Mouse (Mus musculus) CH12.LX (cell line): Measurements from ENCODE around the gene Ghrhr. TPM values are rescaled to one million over a fixed set of nuclear protein-coding genes. Genes with fewer than 3 reads are reported as not detected.
A peak's percentile ranks its signal among the peaks of the same experiment; 100 is the strongest.

Source experiments
- DNase-seq: peaks from one replicate; pipeline ENCODE4 v3.0.0-alpha.2; 2013; ENCODE audit errors: extremely low read depth
- H3K27ac ChIP-seq: 2 replicates; pipeline ENCODE4 v1.5.1; 2012; ENCODE audit warnings: low read depth, mild to moderate bottlenecking, control low read depth, moderate library complexity; ENCODE audit not compliant: insufficient read depth
- H3K27me3 ChIP-seq: replicated peaks from 2 replicates; pipeline ENCODE3; 2012; ENCODE audit warnings: inconsistent platforms
- H3K36me3 ChIP-seq, 2 experiments: replicated peaks in 1 of 2; 2 replicates each; pipeline versions ENCODE3 to v1.6.1; 2012; ENCODE audit warnings: inconsistent platforms in 1 of 2, low read length in 1 of 2, mild to moderate bottlenecking in 1 of 2, mixed read lengths in 1 of 2, moderate library complexity in 1 of 2; ENCODE audit not compliant: control insufficient read depth in 1 of 2, insufficient read depth in 1 of 2
- H3K4me1 ChIP-seq, 2 experiments: 2 replicates each; pipeline ENCODE4 v1.6.1; 2012; ENCODE audit warnings: inconsistent platforms in 1 of 2, moderate library complexity in 1 of 2; ENCODE audit not compliant: insufficient read depth in 2 of 2, control insufficient read depth in 1 of 2
- H3K4me2 ChIP-seq: 2 replicates; pipeline ENCODE4 v1.6.1; 2012; ENCODE audit warnings: low read depth, mild to moderate bottlenecking, control low read depth; ENCODE audit not compliant: poor library complexity, insufficient read depth, severe bottlenecking
- H3K4me3 ChIP-seq, 3 experiments: fragments of 150-350 bp in 1 of 3; sonication (generic) in 1 of 3; replicated peaks in 1 of 3; 2 replicates each; pipeline versions ENCODE3 to v1.5.1; 2011 to 2012; ENCODE audit warnings: low read depth in 2 of 3, low read length in 2 of 3, mild to moderate bottlenecking in 2 of 3, moderate library complexity in 2 of 3, control low read depth in 1 of 3, improper control_type of control experiment in 1 of 3, inconsistent platforms in 1 of 3, mixed read lengths in 1 of 3; ENCODE audit not compliant: poor library complexity in 1 of 3
- H3K79me2 ChIP-seq: replicated peaks from 2 replicates; pipeline ENCODE4 v1.6.1; 2012; ENCODE audit warnings: mild to moderate bottlenecking, moderate library complexity; ENCODE audit not compliant: control insufficient read depth, poor library complexity, insufficient read depth, severe bottlenecking; ENCODE audit errors: extremely low read depth
- H3K9ac ChIP-seq: 2 replicates; pipeline ENCODE4 v1.6.1; 2012; ENCODE audit warnings: low read depth, mild to moderate bottlenecking, control low read depth, moderate library complexity; ENCODE audit not compliant: insufficient read depth
- H3K9me3 ChIP-seq: replicated peaks from 2 replicates; pipeline ENCODE3; 2012; ENCODE audit warnings: low read length, inconsistent platforms, mixed read lengths
- BHLHE40 ChIP-seq: IDR thresholded peaks from 2 replicates; pipeline ENCODE4 v1.6.1; 2011; ENCODE audit warnings: mild to moderate bottlenecking, low read depth, low read length, improper control_type of control experiment
- CHD1 ChIP-seq: IDR thresholded peaks from 2 replicates; pipeline ENCODE4 v1.6.1; 2012; ENCODE audit warnings: low read depth, low read length, improper control_type of control experiment, inconsistent platforms
- CTCF ChIP-seq, 2 experiments: IDR thresholded peaks in 1 of 2; conservative IDR thresholded peaks in 1 of 2; 2 replicates each; pipeline ENCODE4 v1.5.1; 2011 to 2012; ENCODE audit warnings: low read depth in 2 of 2, low read length in 2 of 2, improper control_type of control experiment in 1 of 2, inconsistent platforms in 1 of 2, mild to moderate bottlenecking in 1 of 2, moderate library complexity in 1 of 2
- E2F4 ChIP-seq: IDR thresholded peaks from 2 replicates; pipeline ENCODE4 v1.6.1; 2011; ENCODE audit warnings: low read depth, low read length, improper control_type of control experiment; ENCODE audit not compliant: insufficient replicate concordance
- EP300 ChIP-seq: IDR thresholded peaks from 2 replicates; pipeline ENCODE4 v1.6.1; 2011; ENCODE audit warnings: low read length, improper control_type of control experiment
- IRF4 ChIP-seq: IDR thresholded peaks from 2 replicates; pipeline ENCODE4 v1.6.1; 2014; ENCODE audit warnings: low read depth, mild to moderate bottlenecking, inconsistent platforms, low read length, improper control_type of control experiment
- JUND ChIP-seq: conservative IDR thresholded peaks from 2 replicates; pipeline ENCODE4 v1.6.1; 2011; ENCODE audit warnings: low read depth, low read length, improper control_type of control experiment
- MAZ ChIP-seq: IDR thresholded peaks from 2 replicates; pipeline ENCODE4 v1.6.1; 2012; ENCODE audit warnings: low read depth, mild to moderate bottlenecking, inconsistent platforms, low read length, improper control_type of control experiment, moderate library complexity
- MEF2A ChIP-seq: IDR thresholded peaks from 2 replicates; pipeline ENCODE4 v1.6.1; 2014; ENCODE audit warnings: low read depth, mild to moderate bottlenecking, inconsistent platforms, low read length, improper control_type of control experiment, borderline replicate concordance
- MXI1 ChIP-seq: IDR thresholded peaks from 2 replicates; pipeline ENCODE4 v1.6.1; 2011; ENCODE audit warnings: mild to moderate bottlenecking, low read depth, low read length, improper control_type of control experiment
- MYC ChIP-seq: IDR thresholded peaks from 2 replicates; pipeline ENCODE4 v1.6.1; 2011; ENCODE audit warnings: low read depth, mild to moderate bottlenecking, improper control_type of control experiment, low read length
- NRF1 ChIP-seq: IDR thresholded peaks from 2 replicates; pipeline ENCODE4 v1.6.1; 2014; ENCODE audit warnings: low read depth, mild to moderate bottlenecking, inconsistent platforms, low read length, improper control_type of control experiment, moderate library complexity
- PAX5 ChIP-seq: IDR thresholded peaks from 2 replicates; pipeline ENCODE4 v1.6.1; 2012; ENCODE audit warnings: low read length, inconsistent platforms, mixed read lengths
- POLR2AphosphoS2 ChIP-seq: IDR thresholded peaks from 2 replicates; pipeline ENCODE4 v1.6.1; 2011; ENCODE audit warnings: low read depth, low read length, improper control_type of control experiment
- RAD21 ChIP-seq: IDR thresholded peaks from 2 replicates; pipeline ENCODE4 v1.6.1; 2011; ENCODE audit warnings: low read depth, mild to moderate bottlenecking, low read length, improper control_type of control experiment, moderate library complexity
- SIN3A ChIP-seq: IDR thresholded peaks from 2 replicates; pipeline ENCODE4 v1.6.1; 2012; ENCODE audit warnings: low read length, improper control_type of control experiment, inconsistent platforms
- SMC3 ChIP-seq: IDR thresholded peaks from 2 replicates; pipeline ENCODE4 v1.6.1; 2011; ENCODE audit warnings: low read depth, low read length, improper control_type of control experiment
- TCF12 ChIP-seq: IDR thresholded peaks from 2 replicates; pipeline ENCODE4 v1.6.1; 2014; ENCODE audit warnings: low read depth, mild to moderate bottlenecking, inconsistent platforms, low read length, improper control_type of control experiment
- UBTF ChIP-seq: IDR thresholded peaks from 2 replicates; pipeline ENCODE4 v1.6.1; 2012; ENCODE audit warnings: low read depth, mild to moderate bottlenecking, inconsistent platforms, low read length, improper control_type of control experiment, moderate library complexity
- USF1 ChIP-seq: IDR thresholded peaks from 2 replicates; pipeline ENCODE4 v1.6.1; 2014; ENCODE audit warnings: low read depth, mild to moderate bottlenecking, inconsistent platforms, low read length, improper control_type of control experiment
- dilution Hi-C: fragments of 300-500 bp; cut with MboI; formaldehyde crosslinking; loops from 2 replicates; pipeline ENCODE4 v1.14.3; 2020; ENCODE audit warnings: low sequenced_read_pairs; ENCODE audit not compliant: extremely low pct_unique_long_range_greater_than_20kb, extremely low pct_ligation_motif_present
- in situ Hi-C: fragments of 300-500 bp; cut with MboI; formaldehyde crosslinking; loops from 3 replicates; pipeline ENCODE4 v1.14.3; 2019; ENCODE audit warnings: low sequenced_read_pairs, low pct_ligation_motif_present, low pct_unique_long_range_greater_than_20kb, mixed read lengths
- polyA plus RNA-seq: library from polyadenylated mRNA; unstranded; fragments of >175 nt; gene quantifications from 2 replicates; pipeline ENCODE4 v1.2.1, GENCODE M21; 2012; ENCODE audit warnings: low read depth; ENCODE audit not compliant: insufficient read length
- total RNA-seq, 2 experiments: library from RNA; depleted of rRNA; stranded (reverse); fragments of 300-350 nt in 1 of 2; fragments of >200 nt in 1 of 2; gene quantifications; 2 replicates each; pipeline ENCODE4 v1.2.3; 2012 to 2014

Gene Ghrhr
- total and polyA plus RNA-seq, 3 experiments, result not detected

GRCm38 (mm10) chr6:55381966-55382365 lies 5.9 kb downstream of the Ghrhr start:
- DNase-seq, result no peak
- in situ Hi-C loops (loop anchor here (5.0 kb wide), 1 partner anchor 145 kb away; no protein-coding TSS in a partner anchor), dilution Hi-C loops (no loop called here)
- H3K36me3 ChIP-seq, result no peaks in the 10 kb centered on the region
- no peaks in the 10 kb centered on the region for H3K9me3 ChIP-seq
- H3K4me1 ChIP-seq, result no peaks in the 10 kb centered on the region; a peak in 1 of 4 replicates
- TF ChIP-seq NRF1, result no peak
- TF ChIP-seq MXI1, result no peak
- no peak for TF ChIP-seq MEF2A
- no peak for TF ChIP-seq TCF12
- no peak for TF ChIP-seq MYC
- TF ChIP-seq MAZ, result no peak
- TF ChIP-seq UBTF, result no peak
- no peak for TF ChIP-seq E2F4
- TF ChIP-seq PAX5, result no peak
- no peak for TF ChIP-seq POLR2AphosphoS2
- TF ChIP-seq IRF4, result no peak
- no peak for TF ChIP-seq USF1
- TF ChIP-seq SIN3A, result no peak
- TF ChIP-seq SMC3, result no peak
- TF ChIP-seq BHLHE40, result no peak
- TF ChIP-seq EP300, result no peak
- TF ChIP-seq JUND, result no peak
- TF ChIP-seq, all 38 proteins: peak for 0
- Histone ChIP-seq H3K9ac (no peak overlapping the region), H3K4me2 (no peak overlapping the region), H3K27ac (no peak overlapping the region), H3K4me3 (no peak overlapping the region), H3K79me2 (no peaks in the 10 kb centered on the region), H3K27me3 (peaks cover 62% of the 10 kb centered on the region)

- H3K27ac ChIP-seq, result no peak overlapping the region
- H3K4me1 ChIP-seq, result no peaks in the 10 kb centered on the region; a peak in 1 of 4 replicates
- in situ Hi-C loops, result loop anchor here (5.0 kb wide), 1 partner anchor 147 kb away; no protein-coding TSS in a partner anchor
- no peaks in the 10 kb centered on the region for H3K9me3 ChIP-seq
- peaks cover 63% of the 10 kb centered on the region for H3K27me3 ChIP-seq
- no peak overlapping the region for H3K9ac ChIP-seq
- dilution Hi-C loops, result no loop called here
- TF ChIP-seq CTCF (conservative IDR thresholded peaks at IDR 0.05 in 1 of 2, IDR thresholded peaks at IDR 0.05 in 1 of 2; ENCODE audit: low read depth in 2 of 2, low read length in 2 of 2) (peak; percentile 77 to 81), SMC3 (peak; percentile 56), RAD21 (peak; percentile 63), CHD1 (no peak)
- H3K4me2 ChIP-seq, result no peak overlapping the region
- H3K36me3 ChIP-seq, result no peaks in the 10 kb centered on the region
- no peak overlapping the region for H3K4me3 ChIP-seq
- H3K79me2 ChIP-seq, result no peaks in the 10 kb centered on the region
- peak; percentile 48 for DNase-seq
Measured at GRCm38 (mm10) chr6:55383897-55384296, 7.8 kb downstream of the Ghrhr start.
